Mouse (Mus musculus): ENCODE data around the gene Gm281.

DNA sequence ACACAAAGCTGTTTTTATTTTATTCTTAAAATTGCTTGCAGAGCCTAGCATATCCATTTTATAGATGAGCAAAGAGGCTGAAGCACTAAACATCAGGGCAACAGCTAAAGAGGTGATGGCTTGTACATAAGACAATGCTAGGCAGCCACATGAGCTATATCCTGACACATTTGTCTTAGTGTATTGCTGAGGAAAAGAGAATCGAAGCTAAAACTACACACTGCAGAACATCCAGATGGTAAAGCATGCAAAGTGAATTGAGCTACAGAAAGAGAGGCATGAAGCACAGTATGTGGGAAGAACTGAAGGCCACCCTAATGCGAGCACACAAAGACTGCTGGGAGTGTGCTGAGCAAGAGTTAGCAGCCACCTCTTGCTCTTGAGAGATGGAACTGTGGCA lies 143.1 kb downstream of the Gm281 start:
- TF ChIP-seq CTCF (IDR thresholded peaks at IDR 0.05; ENCODE audit: extremely low read depth, insufficient read depth, low read length) (no peak), POLR2A (IDR thresholded peaks at IDR 0.05; ENCODE audit: extremely low read depth, insufficient read depth, low read length) (no peak)
